Mouse (Mus musculus) liver, postnatal 0 days (tissue): ENCODE measurements at regions not wholly inside any gene's neighbourhood (a gene's known extent, or its start where the extent isn't known, plus 50 kb on each side); places are given as distances from the start of the nearest gene placed in this dataset.

Experiments used
- CTCF ChIP-seq: sonication (generic); IDR thresholded peaks from 2 replicates; pipeline ENCODE4 v1.5.1; 2016; ENCODE audit warnings: antibody characterized with exemption, low read depth
- EP300 ChIP-seq: IDR thresholded peaks from 2 replicates; pipeline ENCODE4 v1.6.1; 2016; ENCODE audit warnings: antibody characterized with exemption, low read depth, mild to moderate bottlenecking

DNA sequence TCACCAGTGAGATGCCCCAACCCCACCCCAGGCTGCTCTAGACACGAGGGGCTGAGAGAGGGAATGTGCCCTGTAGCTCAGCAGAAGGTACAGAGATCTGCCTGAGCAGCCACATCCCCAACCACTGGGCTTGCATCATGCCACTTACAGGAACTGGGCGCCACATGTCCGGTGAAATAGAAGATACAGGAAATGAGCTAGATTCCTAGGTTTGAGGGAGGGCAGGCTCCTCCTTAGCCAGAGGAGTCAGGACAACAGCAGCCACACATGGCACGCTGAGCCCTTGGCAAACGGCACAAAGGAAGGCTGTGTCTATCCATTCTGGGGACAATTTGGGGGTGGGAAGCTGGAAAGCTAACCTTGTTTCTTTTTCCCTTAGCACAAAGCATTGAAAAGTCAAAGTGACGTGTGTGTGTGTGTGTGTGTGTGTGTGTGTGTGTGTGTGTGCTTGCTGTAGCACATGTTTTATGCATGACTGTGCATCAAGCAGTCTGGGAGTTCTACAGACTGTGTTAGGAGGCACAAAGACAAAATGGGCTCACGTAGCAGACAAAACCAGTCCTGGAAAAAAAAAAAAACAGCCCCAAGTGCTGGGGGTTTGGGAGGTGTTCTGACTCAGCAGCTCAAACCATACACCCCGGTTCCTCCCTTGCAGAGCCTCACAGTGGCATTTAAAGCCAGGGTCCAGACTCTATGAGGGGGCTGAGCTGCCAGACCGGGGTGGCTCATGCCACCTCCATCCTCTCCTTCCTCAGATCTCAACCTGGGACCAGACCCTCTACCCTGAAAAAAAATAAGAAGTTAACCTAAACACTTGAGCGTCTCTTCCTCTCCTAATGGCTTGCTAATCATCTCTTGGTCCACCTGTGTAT, 343.7 kb upstream of the Smim15 start:
- TF ChIP-seq CTCF (no peak), EP300 (no peak)
